Mouse (Mus musculus) midbrain, embryonic 10.5 days (tissue): ENCODE measurements around the gene Magix. TPM values are rescaled to one million over a fixed set of nuclear protein-coding genes. Genes with fewer than 3 reads are reported as not detected.

Source experiments
- DNase-seq: peaks from one replicate; pipeline ENCODE4 v3.0.0-alpha.2; 2017; ENCODE audit warnings: low spot score
- H3K27ac ChIP-seq: fragments of 300-500 bp; sonication (generic); replicated peaks from 2 replicates; pipeline ENCODE4 v1.5.1; 2016; ENCODE audit warnings: mild to moderate bottlenecking
- H3K27me3 ChIP-seq: fragments of 300-500 bp; sonication (generic); 2 replicates; pipeline ENCODE4 v1.6.1; 2016; ENCODE audit warnings: low read depth, mild to moderate bottlenecking; ENCODE audit not compliant: poor library complexity, severe bottlenecking
- H3K36me3 ChIP-seq: fragments of 300-500 bp; sonication (generic); 2 replicates; pipeline ENCODE4 v1.6.1; 2016; ENCODE audit warnings: mild to moderate bottlenecking, moderate library complexity
- H3K4me1 ChIP-seq: fragments of 300-500 bp; sonication (generic); 2 replicates; pipeline ENCODE4 v1.6.1; 2016
- H3K4me3 ChIP-seq: fragments of 300-500 bp; sonication (generic); 2 replicates; pipeline ENCODE4 v1.5.1; 2016; ENCODE audit warnings: mild to moderate bottlenecking, moderate library complexity
- H3K9me3 ChIP-seq: fragments of 300-500 bp; sonication (generic); replicated peaks from 2 replicates; pipeline ENCODE4 v1.6.1; 2016; ENCODE audit warnings: mild to moderate bottlenecking
- WGBS: fragments of 180-500 bp; shearing (Covaris S2); methylation state at CpG from one replicate; pipeline ENCODE4 v1.1.7; 2016; 5-methylcytosine and 5-hydroxymethylcytosine counted together
- polyA plus RNA-seq: library from polyadenylated mRNA; unstranded; fragments of >200 nt; fragmentation: Nextera tagmentation; extraction: Ambion mirVana; gene quantifications from 2 replicates; pipeline ENCODE4 v1.2.1, GENCODE M21; 2016

The Magix gene
- polyA plus RNA-seq, 1 experiment from 2014 or later, result not detected

DNA sequence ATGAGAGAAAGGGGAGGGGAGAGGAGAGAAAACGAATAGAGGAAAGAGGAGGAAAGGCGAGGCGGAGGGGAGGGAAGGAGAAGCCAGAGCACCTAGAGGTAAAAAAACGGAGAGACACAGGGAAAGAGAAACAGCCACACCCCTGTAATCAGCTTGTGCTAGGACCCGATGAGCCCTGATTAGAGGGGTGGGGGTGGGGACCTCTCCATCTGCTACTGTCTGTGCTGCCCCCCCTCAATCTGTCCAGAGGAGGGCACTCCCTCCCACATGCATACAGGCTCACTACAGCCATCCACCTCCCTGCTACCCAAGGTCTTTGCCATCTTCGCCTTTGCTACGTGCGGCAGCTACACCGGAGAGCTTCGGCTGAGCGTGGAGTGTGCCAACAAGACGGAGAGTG, 40.3 kb downstream of the Magix start:
- H3K36me3 ChIP-seq, result 0 out of 2 replicates have a peak, but pooled peaks cover 3% of the 10 kb centered on the region
- peaks cover 9% of the 10 kb centered on the region for H3K27me3 ChIP-seq
- DNase-seq, result no peak
- no peaks in the 10 kb centered on the region for H3K9me3 ChIP-seq
- no peak overlapping the region for H3K27ac ChIP-seq
- 37% methylated on average over 12 of the region's 12 CpGs for WGBS
- H3K4me3 ChIP-seq, result no peak overlapping the region
- H3K4me1 ChIP-seq, result peaks cover 16% of the 10 kb centered on the region

- Histone ChIP-seq H3K4me1 (peaks cover 16% of the 10 kb centered on the region), H3K9me3 (no peaks in the 10 kb centered on the region), H3K27me3 (peaks cover 9% of the 10 kb centered on the region), H3K36me3 (0 out of 2 replicates have a peak, but pooled peaks cover 3% of the 10 kb centered on the region), H3K27ac (peak overlapping the region; percentile 72; the same call in 1 of the 2 replicates), H3K4me3 (peak overlapping the region; percentile 58)
- DNase-seq, result no peak
- 25% methylated on average over 13 of the region's 13 CpGs for WGBS
These were observed 41.3 kb downstream of the Magix start for GRCm38 (mm10) chrX:7639536-7640325.

DNA sequence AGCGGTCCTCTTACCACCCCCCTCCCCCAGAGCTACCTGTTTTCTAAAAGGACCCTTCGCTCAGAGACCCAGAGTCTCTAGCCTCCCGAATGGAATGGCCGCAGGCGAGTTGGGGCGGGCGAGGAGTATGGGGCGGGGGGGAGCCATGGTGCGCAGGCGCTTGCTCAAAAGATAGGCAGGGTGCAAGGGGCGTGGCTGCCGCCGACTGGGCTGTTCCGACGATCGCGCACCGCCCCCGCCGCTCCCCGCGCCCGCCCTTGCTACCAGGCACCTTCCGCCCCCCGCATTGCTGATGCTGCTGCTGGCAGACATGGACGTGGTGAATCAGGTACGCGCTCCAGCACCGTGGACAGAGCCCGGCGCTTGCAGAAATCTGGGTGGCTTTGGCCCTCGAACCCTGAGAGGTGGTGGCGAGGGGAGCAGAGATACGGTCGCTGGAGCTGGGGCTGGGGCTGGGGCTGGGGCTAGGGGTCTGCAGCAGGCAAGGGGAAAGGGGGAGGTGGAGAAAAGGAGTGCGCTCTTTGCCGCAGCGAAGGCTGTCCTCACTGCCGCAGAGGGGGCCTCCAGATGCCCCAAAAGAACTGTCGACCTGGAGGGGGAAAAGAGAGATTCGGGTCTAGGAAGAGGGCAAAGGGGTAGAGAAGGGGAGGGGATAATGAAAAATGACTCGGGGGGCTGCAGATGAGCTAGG, 42.5 kb downstream of the Magix start, which contains the start of gene Syp:
Gene Syp, plus strand, starts transcription at position 71 of the 691 bp plus-strand sequence.
- Histone ChIP-seq H3K27ac (peak within 1 kb of the TSS; percentile 72), H3K36me3 (no peaks in the 10 kb centered on the region), H3K4me3 (peak within 1 kb of the TSS; percentile 58), H3K9me3 (no peaks in the 10 kb centered on the region), H3K4me1 (peaks cover 16% of the 10 kb centered on the region), H3K27me3 (peaks cover 9% of the 10 kb centered on the region)
- DNase-seq, result peak; percentile 87
- WGBS, result 25% methylated on average over 41 of the region's 42 CpGs

- H3K9me3 ChIP-seq, result no peaks in the 10 kb centered on the region
- no peak overlapping the region for H3K27ac ChIP-seq
- no peaks in the 10 kb centered on the region for H3K36me3 ChIP-seq
- 82% methylated on average over 3 of the region's 3 CpGs for whole genome bisulfite sequencing
- no peak overlapping the region for H3K4me3 ChIP-seq
- peaks cover 9% of the 10 kb centered on the region for H3K27me3 ChIP-seq
- H3K4me1 ChIP-seq, result peaks cover 12% of the 10 kb centered on the region
- no peak for DNase-seq
These were observed 46.0 kb downstream of the Magix start for GRCm38 (mm10) chrX:7635101-7635500.

DNA sequence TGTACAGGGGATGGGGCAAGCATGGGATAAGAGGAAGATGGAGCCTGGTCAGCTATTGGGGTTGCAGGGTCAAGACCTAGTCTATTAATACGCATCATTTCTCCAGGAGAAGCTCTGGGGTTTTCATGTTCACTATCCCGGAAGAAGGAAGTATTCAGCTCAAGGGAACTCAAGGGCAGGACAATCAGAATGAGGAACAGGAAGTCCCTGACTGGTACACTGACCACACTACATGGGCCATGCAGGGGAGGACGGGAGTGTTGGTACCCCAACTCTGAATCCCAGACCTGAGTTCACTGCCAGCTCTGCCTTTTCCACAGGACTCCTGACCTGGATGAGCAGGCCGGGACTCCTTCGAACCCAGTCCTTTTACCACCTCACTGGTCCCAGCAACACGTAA, 48.5 kb downstream of the Magix start:
- no peaks in the 10 kb centered on the region for H3K4me1 ChIP-seq
- WGBS, result 87% methylated on average over 6 of the region's 6 CpGs
- H3K9me3 ChIP-seq, result 0 out of 2 replicates have a peak, but pooled peaks cover 2% of the 10 kb centered on the region
- no peaks in the 10 kb centered on the region for H3K36me3 ChIP-seq
- no peak overlapping the region for H3K4me3 ChIP-seq
- no peaks in the 10 kb centered on the region for H3K27me3 ChIP-seq
- no peak overlapping the region for H3K27ac ChIP-seq
- no peak for DNase-seq

Other genes starting within 250 kb of the Magix start
- gene Foxp3, start 107.6 kb downstream of the Magix start, polyA plus RNA-seq, result 0.21 and 0.51 TPM in 2 replicates
- gene Ppp1r3f, start 107.0 kb downstream of the Magix start, polyA plus RNA-seq, result 2.1 and 2.8 TPM in 2 replicates
- 34.3 and 36.4 TPM in 2 replicates for gene Ccdc22, start 75.7 kb downstream of the Magix start, polyA plus RNA-seq
- gene Cacna1f, start 74.2 kb downstream of the Magix start, polyA plus RNA-seq, result not detected in 2 replicates
- gene Syp, start 42.8 kb downstream of the Magix start, polyA plus RNA-seq, result 12.0 and 21.7 TPM in 2 replicates
- 2.8 and 3.4 TPM in 2 replicates for gene Prickle3, start 24.0 kb downstream of the Magix start, polyA plus RNA-seq
- gene Plp2, start 9.9 kb downstream of the Magix start, polyA plus RNA-seq, result 41.4 and 42.9 TPM in 2 replicates
- 40.2 and 44.5 TPM in 2 replicates for gene Gpkow, start 15.9 kb upstream of the Magix start, polyA plus RNA-seq
- 16.7 and 23.2 TPM in 2 replicates for gene Wdr45, start 33.1 kb upstream of the Magix start, polyA plus RNA-seq
- gene Gm45208, start 41.0 kb upstream of the Magix start, polyA plus RNA-seq, result 0.36 and 0.50 TPM in 2 replicates
- 85.9 and 90.5 TPM in 2 replicates for gene Praf2, start 47.2 kb upstream of the Magix start, polyA plus RNA-seq
- gene Ccdc120, start 69.7 kb upstream of the Magix start, polyA plus RNA-seq, result 17.0 and 17.6 TPM in 2 replicates
- gene Tfe3, start 81.3 kb upstream of the Magix start, polyA plus RNA-seq, result 27.9 and 35.8 TPM in 2 replicates
- gene Gripap1, start 108.5 kb upstream of the Magix start, polyA plus RNA-seq, result 47.3 and 58.8 TPM in 2 replicates
- 0.59 and 1.1 TPM in 2 replicates for gene Kcnd1, start 141.0 kb upstream of the Magix start, polyA plus RNA-seq
- gene Otud5, start 160.1 kb upstream of the Magix start, polyA plus RNA-seq, result 40.7 and 45.1 TPM in 2 replicates
- 14.0 and 16.5 TPM in 2 replicates for gene Pim2, start 197.0 kb upstream of the Magix start, polyA plus RNA-seq
- gene Slc35a2, start 202.8 kb upstream of the Magix start, polyA plus RNA-seq, result 28.3 and 31.4 TPM in 2 replicates
- 132 and 146 TPM in 2 replicates for gene Pqbp1, start 218.0 kb upstream of the Magix start, polyA plus RNA-seq
- 193 and 203 TPM in 2 replicates for gene Timm17b, start 218.1 kb upstream of the Magix start, polyA plus RNA-seq
- gene Gm10491, start 226.6 kb upstream of the Magix start, polyA plus RNA-seq, result not detected in 2 replicates
- gene Gm10490, start 228.3 kb upstream of the Magix start, polyA plus RNA-seq, result not detected in 2 replicates
- 13.3 and 26.7 TPM in 2 replicates for gene Pcsk1n, start 238.6 kb upstream of the Magix start, polyA plus RNA-seq
- gene Eras, start 247.4 kb upstream of the Magix start, polyA plus RNA-seq, result 0.19 TPM in 1 of 2 replicates, not detected in the other